ENCODE assay signal across 28 mouse cellular contexts in the genomic region with DNA sequence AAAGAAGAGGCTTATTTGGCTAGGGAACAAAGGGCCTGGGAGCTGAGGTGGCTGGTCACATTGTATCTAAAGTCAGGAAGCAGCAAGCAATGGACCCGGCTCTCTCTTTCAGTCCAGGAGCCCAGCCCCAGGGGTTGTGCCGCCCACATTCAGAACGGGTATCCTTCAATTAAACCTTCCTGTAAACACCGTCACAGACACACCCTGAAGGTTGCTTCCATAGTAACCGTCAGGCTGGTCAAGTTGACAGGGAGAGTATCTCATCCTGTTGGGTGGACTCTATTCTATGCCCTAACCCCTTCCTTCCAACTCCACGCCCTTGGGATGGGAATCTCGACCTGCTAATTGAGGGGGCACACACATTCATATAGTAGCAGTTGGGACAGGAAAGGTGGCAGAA.
DNase-seq lines count a peak whose midpoint lies in the region; ATAC-seq and TF ChIP-seq lines count a peak whose summit lies in the region.
"Had no signal": no experiment of that assay in that cellular context is flagged by ENCODE, and none has a peak within 500 bp of the region (broad histone marks: within the 10 kb centered on the region; RNA-seq: fewer than 3 reads in every experiment).

No protein-coding gene starts in this region.

- no peak overlapping the region for H3K27ac ChIP-seq in testis, adult 2 months (ENCODE audit: control insufficient read depth, insufficient read depth, low read depth, low read length)
- H3K27ac ChIP-seq in stomach, postnatal 0 days (replicated peaks), result no peak overlapping the region
- H3K27ac ChIP-seq: embryonic facial prominence, embryonic 13.5 days; embryonic facial prominence, embryonic 15.5 days; forebrain, embryonic 10.5 days; forebrain, embryonic 12.5 days had no signal

- H3K36me3 ChIP-seq in testis, adult 2 months (ENCODE audit: control insufficient read depth, insufficient read depth, low read length), result no peaks in the 10 kb centered on the region
- no peaks in the 10 kb centered on the region for H3K36me3 ChIP-seq in stomach, postnatal 0 days (ENCODE audit: control insufficient read depth, insufficient read depth, low read length)
- H3K36me3 ChIP-seq: embryonic facial prominence, embryonic 13.5 days; embryonic facial prominence, embryonic 15.5 days; forebrain, embryonic 10.5 days; forebrain, embryonic 12.5 days; G1E had no signal

- H3K9ac ChIP-seq in stomach, postnatal 0 days (ENCODE audit: low read length), result no peak overlapping the region
- H3K9ac ChIP-seq: embryonic facial prominence, embryonic 13.5 days; embryonic facial prominence, embryonic 15.5 days; forebrain, embryonic 12.5 days had no signal

- TF ChIP-seq EP300 in stomach, postnatal 0 days (optimal IDR thresholded peaks at IDR 0.05), result no peak

- 49% methylated on average over 7 of the region's 7 CpGs for WGBS in stomach, postnatal 0 days

- peaks cover 12% of the 10 kb centered on the region for H3K4me1 ChIP-seq in testis, adult 2 months (ENCODE audit: control insufficient read depth, insufficient read depth, low read length)
- no peaks in the 10 kb centered on the region for H3K4me1 ChIP-seq in stomach, postnatal 0 days (replicated peaks; ENCODE audit: control insufficient read depth, insufficient read depth)
- H3K4me1 ChIP-seq: embryonic facial prominence, embryonic 13.5 days; embryonic facial prominence, embryonic 15.5 days had no signal

- ATAC-seq in stomach, postnatal 0 days (ENCODE audit: low FRiP score, low TSS enrichment), result peak; percentile 32; the same call in 1 of the 2 replicates
- ATAC-seq: activated CD4-positive, CD25-positive, alpha-beta regulatory T cell, adult 4 months; CD4-positive, CD25-positive, alpha-beta regulatory T cell, adult 4 months; forebrain, embryonic 14.5 days; forebrain, embryonic 16.5 days; Patski had no signal

- no peak for DNase-seq in testis, postnatal 10 days (ENCODE audit: low spot score)
- peak; percentile 67 for DNase-seq in R1 (ENCODE audit: low read depth, low spot score)
- DNase-seq in stomach, postnatal 0 days (ENCODE audit: low spot score), result no peak
- no peak for DNase-seq in layer of hippocampus, adult 18-20 months (ENCODE audit: low spot score in 2 of 2)
- DNase-seq in cerebellum, adult 9-11 months, result no peak
- DNase-seq in cerebellum, postnatal 25 days, result no peak
- DNase-seq: adrenal gland, adult 8-10 months; adrenal gland, postnatal 14 days; adrenal gland, postnatal 36 days; B cell, adult 2 months; cerebellum, adult 11-12 months; cerebellum, adult 2 months; cerebellum, adult 9-10 months; cerebellum, postnatal 36 days; embryo, embryonic 11 days had no signal

- no peaks in the 10 kb centered on the region for H3K27me3 ChIP-seq in testis, adult 2 months (ENCODE audit: control insufficient read depth, insufficient read depth, low read length)
- no peaks in the 10 kb centered on the region for H3K27me3 ChIP-seq in stomach, postnatal 0 days (ENCODE audit: control insufficient read depth, insufficient read depth, low read length)
- H3K27me3 ChIP-seq: CH12.LX; embryonic facial prominence, embryonic 15.5 days; Patski had no signal

- H3K4me2 ChIP-seq in stomach, postnatal 0 days (replicated peaks; ENCODE audit: low read depth), result no peak overlapping the region
- H3K4me2 ChIP-seq: embryonic facial prominence, embryonic 13.5 days; embryonic facial prominence, embryonic 15.5 days; forebrain, embryonic 12.5 days had no signal

- no peaks in the 10 kb centered on the region for H3K9me3 ChIP-seq in stomach, postnatal 0 days (ENCODE audit: control insufficient read depth, low read length)
- H3K9me3 ChIP-seq: embryonic facial prominence, embryonic 13.5 days; embryonic facial prominence, embryonic 15.5 days; forebrain, embryonic 12.5 days had no signal

- H3K4me3 ChIP-seq in testis, adult 2 months (ENCODE audit: control insufficient read depth, low read depth, low read length), result peak overlapping the region; percentile 34
- no peak overlapping the region for H3K4me3 ChIP-seq in stomach, postnatal 0 days (ENCODE audit: low read depth, low read length)
- H3K4me3 ChIP-seq: embryonic facial prominence, embryonic 13.5 days; embryonic facial prominence, embryonic 15.5 days; erythroblast, embryonic 14.5 days; forebrain, embryonic 10.5 days; forebrain, embryonic 12.5 days had no signal

- TF ChIP-seq CTCF in testis, adult 2 months (IDR thresholded peaks at IDR 0.05; ENCODE audit: control insufficient read depth, insufficient read depth, insufficient replicate concordance, low read depth, low read length), result no peak
- no peak for TF ChIP-seq CTCF in stomach, postnatal 0 days (IDR thresholded peaks at IDR 0.05; ENCODE audit: low read depth)

- TF ChIP-seq POLR2A in testis, adult 2 months (IDR thresholded peaks at IDR 0.05; ENCODE audit: control insufficient read depth, low read depth, low read length), result no peak
